Comparison of ENCODE assay signal across 8 mouse cellular contexts in the genomic region with DNA sequence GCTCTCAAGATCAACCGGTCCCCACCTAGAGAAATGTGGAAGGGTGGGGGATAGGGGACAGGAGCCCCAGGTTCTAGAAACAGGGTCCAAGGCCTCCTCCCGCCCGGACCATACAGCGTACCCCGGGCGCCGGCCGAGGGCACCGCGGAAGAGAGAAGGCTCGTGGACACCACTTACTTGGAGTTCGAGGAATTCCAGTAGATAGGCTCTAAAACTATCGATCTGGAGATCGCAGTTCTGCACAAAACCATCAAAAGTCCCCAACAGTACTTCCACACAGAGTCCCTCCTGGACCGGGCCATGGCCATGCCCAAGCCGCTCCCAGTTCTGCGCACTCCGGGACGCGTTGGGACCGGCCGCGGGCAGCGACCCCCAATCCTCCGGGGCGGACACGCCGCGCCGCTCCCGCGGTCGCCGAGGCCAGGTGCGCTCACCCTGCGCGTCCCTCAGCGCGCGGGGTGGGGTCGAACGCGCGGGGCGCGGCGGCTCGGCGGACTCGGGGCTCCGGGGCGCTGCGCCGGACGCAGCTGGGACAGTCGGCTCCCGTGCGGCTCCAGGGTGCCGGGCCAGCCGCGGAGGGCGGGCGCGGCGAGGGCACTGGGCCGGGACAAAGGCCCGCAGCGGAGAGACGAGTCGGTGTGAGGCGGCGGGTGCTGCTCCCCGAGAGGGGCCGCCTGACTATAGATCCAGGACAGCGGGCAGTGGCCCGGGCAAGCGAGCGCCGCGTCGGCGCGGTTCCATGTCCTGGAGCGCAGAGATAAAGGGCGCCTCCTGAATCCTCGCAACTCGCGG. TPM values are rescaled to one million over a fixed set of nuclear protein-coding genes. Genes with fewer than 3 reads are reported as not detected.
A peak's percentile ranks its signal among the peaks of the same experiment; 100 is the strongest.
DNase-seq lines count a peak whose midpoint lies in the region; ATAC-seq lines count a peak whose summit lies in the region.

No protein-coding gene starts in this region.

- no peaks in the 10 kb centered on the region for H3K27me3 ChIP-seq in hindbrain, embryonic 13.5 days
- peaks cover 15% of the 10 kb centered on the region; the same call in 1 of the 2 replicates for H3K27me3 ChIP-seq in midbrain, embryonic 10.5 days (ENCODE audit: low read depth, poor library complexity, severe bottlenecking)

- H3K4me2 ChIP-seq in hindbrain, embryonic 13.5 days = peak overlapping the region; percentile 75

- no peaks in the 10 kb centered on the region for H3K9me3 ChIP-seq in hindbrain, embryonic 13.5 days
- no peaks in the 10 kb centered on the region for H3K9me3 ChIP-seq in midbrain, embryonic 10.5 days (replicated peaks)

- peak overlapping the region; percentile 96 for H3K4me3 ChIP-seq in hindbrain, embryonic 13.5 days
- peak overlapping the region; percentile 93 for H3K4me3 ChIP-seq in midbrain, embryonic 10.5 days

- intact Hi-C loops in heart, postnatal 10 days (cut with DNase I) = loop anchor here (1.0 to 5.0 kb wide), 2 partner anchors 142 to 332 kb away; no protein-coding TSS in a partner anchor

- peak overlapping the region; percentile 97 for H3K27ac ChIP-seq in hindbrain, embryonic 13.5 days
- H3K27ac ChIP-seq in midbrain, embryonic 10.5 days (replicated peaks) = peak overlapping the region; percentile 92

- WGBS in hindbrain, embryonic 13.5 days = under 1% methylated on average over 78 of the region's 88 CpGs
- WGBS in midbrain, embryonic 10.5 days = under 1% methylated on average over 87 of the region's 88 CpGs

- peak; percentile 11 for DNase-seq in heart, adult 8-10 months (ENCODE audit: low spot score)
- no peak for DNase-seq in heart, postnatal 10 days
- peak; percentile 38 for DNase-seq in urinary bladder, postnatal 14 days (ENCODE audit: low spot score)
- DNase-seq in urinary bladder, adult 2 months (ENCODE audit: low spot score) = no peak
- no peak for DNase-seq in midbrain, embryonic 10.5 days (ENCODE audit: low spot score)
- no peak for DNase-seq in c-Kit-positive CD71-positive TER-119-positive erythroid progenitor cells, embryonic 14.5 days (ENCODE audit: low spot score)
- DNase-seq in urinary bladder, adult 18-20 months (ENCODE audit: low spot score in 2 of 2) = no peak

- H3K36me3 ChIP-seq in hindbrain, embryonic 13.5 days = no peaks in the 10 kb centered on the region
- H3K36me3 ChIP-seq in midbrain, embryonic 10.5 days = peaks cover 9% of the 10 kb centered on the region

- H3K4me1 ChIP-seq in hindbrain, embryonic 13.5 days (replicated peaks) = peaks cover 31% of the 10 kb centered on the region
- peaks cover 51% of the 10 kb centered on the region for H3K4me1 ChIP-seq in midbrain, embryonic 10.5 days

- ATAC-seq in hindbrain, embryonic 13.5 days (ENCODE audit: low FRiP score) = peak; percentile 71

- peak overlapping the region; percentile 99 for H3K9ac ChIP-seq in hindbrain, embryonic 13.5 days

RNA-seq across cellular contexts. Expression of a gene that starts 0.5 kb away (rescaled TPM):
- 10 to 100 TPM; 17.0 to 20.8 (median 17.7) TPM for total RNA-seq in heart, adult 8-10 months (2022)
- 10 to 100 TPM; 44.6 to 49.7 TPM for total RNA-seq in heart, postnatal 10 days (2021)
- 27.6 and 30.5 TPM in 2 replicates for polyA plus RNA-seq in urinary bladder, adult 2 months (2012; rRNA removed)
- 20.8 and 26.1 TPM in 2 replicates for polyA plus RNA-seq in hindbrain, embryonic 13.5 days (2015; fragmentation: Nextera tagmentation; extraction: Ambion mirVana)
- 14.7 and 15.8 TPM in 2 replicates for polyA plus RNA-seq in midbrain, embryonic 10.5 days (2016; fragmentation: Nextera tagmentation; extraction: Ambion mirVana)

RNA-seq across cellular contexts. Expression of a gene that starts 29.8 kb away (rescaled TPM):
- 10 to 100 TPM; 21.1 to 35.1 (median 27.4) TPM for total RNA-seq in heart, adult 8-10 months (2022)
- 10 to 100 TPM; 43.4 to 44.8 TPM for total RNA-seq in heart, postnatal 10 days (2021)
- 107 and 133 TPM in 2 replicates for polyA plus RNA-seq in urinary bladder, adult 2 months (2012; rRNA removed)
- 187 and 200 TPM in 2 replicates for polyA plus RNA-seq in hindbrain, embryonic 13.5 days (2015; fragmentation: Nextera tagmentation; extraction: Ambion mirVana)
- polyA plus RNA-seq in midbrain, embryonic 10.5 days (2016; fragmentation: Nextera tagmentation; extraction: Ambion mirVana) = 142 and 159 TPM in 2 replicates

Comparison
In these comparisons a context has a peak if more than half of its experiments do, and no peak if none do; other contexts are left out.
1. DNase-seq: peak in heart, adult 8-10 months (single experiment) and urinary bladder, postnatal 14 days (single experiment); none in heart, postnatal 10 days (0 of 2), urinary bladder, adult 2 months (single experiment), midbrain, embryonic 10.5 days (single experiment), c-Kit-positive CD71-positive TER-119-positive erythroid progenitor cells, embryonic 14.5 days (single experiment) and urinary bladder, adult 18-20 months (0 of 2).